Mouse (Mus musculus) A20 (cell line): ENCODE results near the gene Nlrc5.

Experiments used
- DNase-seq: peaks from one replicate; pipeline ENCODE4 v3.0.0-alpha.2; 2011; ENCODE audit warnings: low read depth, low spot score

Nlrc5 gene

DNA sequence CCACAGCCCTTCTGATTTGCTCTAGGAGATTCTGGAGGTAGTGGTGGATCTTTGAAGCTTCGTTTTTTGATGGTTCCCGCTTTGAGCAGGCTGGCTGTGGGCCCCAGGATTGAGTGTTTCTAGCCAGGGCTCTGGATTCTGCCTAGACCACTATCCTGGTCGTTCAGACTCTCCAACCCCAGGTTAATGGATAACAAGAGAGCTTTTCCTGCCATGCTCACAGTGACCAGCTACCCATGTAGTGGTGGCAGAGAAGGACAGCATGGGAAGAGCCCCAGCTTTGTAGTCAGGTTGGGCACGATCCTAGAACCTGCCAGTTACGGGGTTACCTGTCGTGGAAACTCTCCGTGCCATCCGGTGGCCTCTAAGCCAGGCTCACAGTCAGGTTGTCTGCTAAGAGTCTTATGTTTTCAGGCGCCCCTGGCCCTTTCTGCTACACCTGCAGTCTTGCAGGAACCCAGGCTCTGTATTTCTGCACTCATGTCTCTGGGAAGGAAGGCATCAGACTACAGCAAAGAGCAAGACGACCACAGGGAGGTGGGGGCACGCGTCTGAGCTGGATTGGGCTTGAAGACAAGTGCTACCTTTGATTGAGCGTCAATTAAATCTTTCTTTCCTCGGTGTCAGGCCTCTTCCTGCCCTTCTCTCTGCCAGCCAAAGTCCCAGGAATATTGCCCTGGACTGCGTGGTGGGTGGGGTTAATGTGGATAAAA is 132.4 kb downstream of the Nlrc5 start:
- no peak for DNase-seq

DNA sequence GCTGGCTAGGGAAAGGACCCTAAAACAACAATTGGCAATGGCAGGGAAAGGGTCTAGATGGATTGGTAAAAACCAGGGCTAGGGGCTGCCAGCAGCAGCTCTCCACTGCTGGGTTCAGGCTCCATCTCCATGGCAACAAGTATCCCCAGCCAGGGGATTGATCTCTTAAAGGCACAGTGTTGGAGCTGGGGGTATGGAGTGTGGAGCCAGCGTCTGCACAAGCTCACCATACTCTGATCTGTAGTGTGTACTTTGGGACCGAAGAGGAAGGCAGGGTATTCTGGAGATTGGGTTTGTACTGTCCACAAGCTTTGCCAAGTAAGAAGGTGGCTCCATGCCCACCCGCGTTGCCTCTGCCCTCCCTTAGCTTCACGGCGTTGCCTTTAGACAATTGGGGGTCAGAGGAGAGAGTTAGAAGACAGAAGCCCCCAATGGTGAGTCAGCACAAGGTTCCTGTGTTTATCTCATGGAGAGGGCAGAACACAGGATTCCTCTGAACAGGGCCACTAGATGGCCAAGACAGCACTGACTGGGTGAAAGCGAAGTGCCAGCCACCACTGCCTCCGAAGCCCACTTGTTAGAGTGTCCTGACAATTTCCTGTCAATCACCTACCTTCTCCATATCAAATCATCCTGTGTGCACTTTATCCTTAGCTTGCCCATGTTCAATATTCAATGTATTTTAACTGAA is 133.1 kb downstream of the Nlrc5 start:
- no peak for DNase-seq

GRCm38 (mm10) chr8:94568098-94568497 is 133.9 kb downstream of the Nlrc5 start:
- DNase-seq: no peak

GRCm38 (mm10) chr8:94569419-94569818 is 135.3 kb downstream of the Nlrc5 start:
- no peak for DNase-seq

GRCm38 (mm10) chr8:94571896-94572295 is 137.7 kb downstream of the Nlrc5 start:
- DNase-seq: no peak

GRCm38 (mm10) chr8:94574159-94574907 is 140.2 kb downstream of the Nlrc5 start:
- no peak for DNase-seq

DNA sequence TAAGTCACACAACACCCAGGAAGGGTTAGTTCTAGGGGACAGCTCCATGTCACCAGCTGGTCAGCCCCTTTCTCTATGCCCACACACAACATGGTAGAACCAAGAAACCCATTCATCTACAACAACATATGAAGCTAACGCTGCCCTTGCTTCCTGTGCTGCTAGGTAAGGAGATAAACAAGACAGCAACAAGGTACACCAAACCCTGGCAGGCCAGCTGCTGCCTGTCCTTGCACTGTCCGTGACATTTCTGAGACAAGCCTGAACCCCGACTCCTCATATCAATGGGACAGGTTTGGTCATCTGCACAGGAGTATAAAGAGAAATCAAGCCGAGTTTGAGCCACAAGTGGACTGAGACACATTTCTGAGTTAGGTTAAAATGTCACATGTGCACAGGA is 141.0 kb downstream of the Nlrc5 start:
- DNase-seq: no peak
